Mouse (Mus musculus): Measurements from ENCODE around the gene Hmgcr.
A peak's percentile ranks its signal among the peaks of the same experiment; 100 is the strongest.

Hmgcr gene

GRCm38 (mm10) chr13:96670406-96671077 lies at the start of gene Hmgcr:
Gene Hmgcr, minus strand, starts transcription at chr13:96670936.
- peak; percentile 98 to 99 for DNase-seq (ENCODE audit: low spot score in 2 of 2)

DNA sequence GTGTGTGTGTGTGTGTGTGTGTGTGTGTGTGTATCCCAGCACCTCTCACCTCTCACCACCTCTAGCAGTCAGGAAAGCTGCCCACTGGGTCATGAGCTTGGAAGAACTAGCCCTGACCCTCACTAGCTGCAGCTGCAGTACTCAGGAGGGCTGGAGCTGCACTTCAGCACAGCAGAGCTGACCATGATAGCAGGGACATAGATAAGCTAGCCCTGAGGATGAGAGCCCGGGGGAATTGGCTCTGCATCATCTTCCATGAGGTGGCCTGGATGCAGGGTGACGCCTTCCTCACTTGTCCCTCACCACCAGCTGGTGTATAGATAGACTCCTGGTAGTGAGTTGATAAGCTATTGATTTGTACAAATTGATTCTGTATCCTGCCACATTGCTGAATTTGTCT lies 49.3 kb upstream of the Hmgcr start:
- no peak for DNase-seq (ENCODE audit: low spot score in 2 of 2)

GRCm38 (mm10) chr13:96717821-96718220 lies 47.1 kb upstream of the Hmgcr start:
- DNase-seq (ENCODE audit: low spot score in 2 of 2) = no peak

GRCm38 (mm10) chr13:96716311-96716710 lies 45.6 kb upstream of the Hmgcr start:
- no peak for DNase-seq (ENCODE audit: low spot score in 2 of 2)

- no peak for DNase-seq (ENCODE audit: low spot score in 2 of 2)
These were observed 38.8 kb upstream of the Hmgcr start for GRCm38 (mm10) chr13:96709269-96710233.

GRCm38 (mm10) chr13:96702567-96703278 lies 32.0 kb upstream of the Hmgcr start:
- no peak for DNase-seq (ENCODE audit: low spot score in 2 of 2)

DNA sequence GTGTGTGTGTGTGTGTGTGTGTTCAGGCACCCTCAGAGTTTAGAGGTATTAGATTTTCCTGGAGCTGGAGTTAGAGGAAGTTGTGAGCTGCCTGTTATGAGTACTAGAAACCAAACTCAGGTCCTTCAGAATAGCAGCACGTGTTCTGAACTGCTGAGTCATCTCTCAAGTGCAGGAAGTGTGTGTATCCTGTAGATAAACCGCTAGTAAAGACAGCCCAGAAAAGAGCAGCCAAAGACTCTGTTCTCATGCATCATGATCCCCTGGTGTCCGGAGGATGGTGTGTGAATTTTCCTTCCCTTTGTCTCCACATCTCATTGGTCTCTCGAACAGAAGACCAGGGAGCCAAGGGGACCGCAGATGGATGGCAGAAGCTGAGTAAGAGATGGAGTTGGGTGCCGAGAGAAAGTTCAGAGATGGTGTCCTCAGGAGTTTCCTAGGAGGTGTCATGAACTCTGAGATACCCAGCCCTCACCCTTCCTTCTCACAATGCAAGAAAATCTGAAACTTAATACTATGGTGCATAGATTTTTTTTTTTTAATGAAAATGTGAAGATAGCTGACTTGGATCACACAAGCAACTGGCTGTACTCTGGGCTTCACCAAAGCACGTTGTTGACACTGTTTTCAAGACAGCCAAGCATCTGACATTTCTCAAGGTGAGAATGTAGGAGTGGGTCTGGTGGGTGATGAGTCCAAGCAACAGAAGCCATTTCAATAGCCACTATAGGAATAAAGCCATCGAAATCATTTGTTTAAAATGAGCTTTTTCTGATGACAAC lies 27.3 kb upstream of the Hmgcr start:
- DNase-seq (ENCODE audit: low spot score in 2 of 2) = no peak

DNA sequence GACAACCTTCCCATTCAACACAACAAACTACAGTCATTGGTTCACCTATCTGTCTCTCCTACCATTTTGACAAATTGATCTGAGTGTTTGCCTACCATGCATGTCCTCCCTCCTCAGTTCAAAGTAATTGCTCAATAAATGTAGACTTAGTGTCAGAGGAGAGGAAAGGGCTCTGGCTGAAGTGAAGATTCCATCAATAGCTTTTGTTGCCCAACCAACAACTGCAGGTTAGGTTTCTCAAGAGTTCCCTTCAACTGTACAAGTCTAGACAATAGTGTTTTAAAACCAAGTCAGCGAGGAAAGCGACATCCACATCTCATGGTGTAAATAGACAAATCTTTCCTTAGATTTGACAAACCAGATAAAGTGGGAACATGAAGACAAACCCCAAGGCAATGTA lies 24.7 kb upstream of the Hmgcr start:
- DNase-seq (ENCODE audit: low spot score in 2 of 2) = no peak

DNA sequence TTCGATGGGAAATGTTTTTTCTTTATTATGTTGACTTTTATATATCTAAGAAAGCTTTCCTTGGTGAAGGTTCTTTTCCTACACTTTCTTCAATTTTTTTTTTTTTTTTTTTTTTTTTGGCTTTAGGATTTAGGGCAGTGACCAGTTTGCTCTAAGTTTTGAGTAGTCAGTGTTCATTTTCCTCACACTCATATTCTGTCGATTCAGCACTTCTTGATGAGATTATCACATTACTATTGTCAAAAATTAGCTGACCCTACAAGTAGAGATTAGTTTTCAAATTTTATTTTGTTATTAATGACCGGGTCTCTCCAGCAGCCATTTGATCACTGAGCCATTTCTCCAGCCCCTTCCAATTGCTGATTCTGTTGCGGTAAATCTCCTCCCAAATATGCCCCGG lies 19.2 kb upstream of the Hmgcr start:
- no peak for DNase-seq (ENCODE audit: low spot score in 2 of 2)

- DNase-seq (ENCODE audit: low spot score in 2 of 2) = no peak
These were observed 16.5 kb upstream of the Hmgcr start for GRCm38 (mm10) chr13:96687261-96687660.

DNA sequence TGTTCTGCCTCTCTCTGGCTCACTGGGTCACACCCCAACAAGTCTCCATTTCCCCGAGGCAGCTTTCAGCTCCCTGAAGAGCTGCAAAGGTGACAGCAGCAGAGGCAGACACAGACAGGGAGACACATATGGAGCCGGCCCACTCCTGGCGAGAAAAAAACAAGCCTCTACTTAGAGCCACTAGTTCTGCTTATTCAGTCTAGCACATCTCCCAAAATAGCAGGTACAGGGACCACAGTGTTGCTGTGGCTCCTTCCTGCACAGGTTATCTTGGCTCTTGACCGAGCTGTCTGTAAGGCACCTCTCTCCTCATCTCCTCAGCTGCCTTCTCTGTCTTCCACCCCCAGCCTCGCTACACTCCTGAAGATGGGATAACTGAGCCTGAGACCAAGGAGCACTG lies 14.0 kb upstream of the Hmgcr start:
- DNase-seq (ENCODE audit: low spot score in 2 of 2) = no peak

DNA sequence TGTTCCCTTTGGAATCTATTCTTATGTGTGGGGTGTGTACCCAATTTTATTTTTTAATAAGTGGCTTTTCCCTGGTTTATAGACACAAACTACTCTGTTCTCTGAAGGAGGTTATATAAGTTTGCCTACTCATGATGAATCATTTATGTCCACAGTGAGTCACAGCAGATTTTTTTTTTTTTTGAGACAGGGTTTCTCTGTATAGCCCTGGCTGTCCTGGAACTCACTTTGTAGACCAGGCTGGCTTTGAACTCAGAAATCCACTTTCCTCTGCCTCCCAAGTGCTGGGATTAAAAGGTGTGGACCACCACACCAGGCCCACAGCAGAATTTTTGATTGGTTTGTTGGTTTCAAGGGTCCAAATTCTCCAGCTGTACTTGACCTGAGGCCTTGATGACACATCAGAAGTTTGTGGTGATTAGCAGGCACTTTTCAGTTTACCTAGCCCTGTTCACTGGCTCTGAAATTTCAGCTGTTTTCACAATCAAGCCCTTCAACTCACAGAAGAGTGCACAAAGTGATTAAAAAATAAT lies 10.4 kb upstream of the Hmgcr start:
- no peak for DNase-seq (ENCODE audit: low spot score in 2 of 2)

DNA sequence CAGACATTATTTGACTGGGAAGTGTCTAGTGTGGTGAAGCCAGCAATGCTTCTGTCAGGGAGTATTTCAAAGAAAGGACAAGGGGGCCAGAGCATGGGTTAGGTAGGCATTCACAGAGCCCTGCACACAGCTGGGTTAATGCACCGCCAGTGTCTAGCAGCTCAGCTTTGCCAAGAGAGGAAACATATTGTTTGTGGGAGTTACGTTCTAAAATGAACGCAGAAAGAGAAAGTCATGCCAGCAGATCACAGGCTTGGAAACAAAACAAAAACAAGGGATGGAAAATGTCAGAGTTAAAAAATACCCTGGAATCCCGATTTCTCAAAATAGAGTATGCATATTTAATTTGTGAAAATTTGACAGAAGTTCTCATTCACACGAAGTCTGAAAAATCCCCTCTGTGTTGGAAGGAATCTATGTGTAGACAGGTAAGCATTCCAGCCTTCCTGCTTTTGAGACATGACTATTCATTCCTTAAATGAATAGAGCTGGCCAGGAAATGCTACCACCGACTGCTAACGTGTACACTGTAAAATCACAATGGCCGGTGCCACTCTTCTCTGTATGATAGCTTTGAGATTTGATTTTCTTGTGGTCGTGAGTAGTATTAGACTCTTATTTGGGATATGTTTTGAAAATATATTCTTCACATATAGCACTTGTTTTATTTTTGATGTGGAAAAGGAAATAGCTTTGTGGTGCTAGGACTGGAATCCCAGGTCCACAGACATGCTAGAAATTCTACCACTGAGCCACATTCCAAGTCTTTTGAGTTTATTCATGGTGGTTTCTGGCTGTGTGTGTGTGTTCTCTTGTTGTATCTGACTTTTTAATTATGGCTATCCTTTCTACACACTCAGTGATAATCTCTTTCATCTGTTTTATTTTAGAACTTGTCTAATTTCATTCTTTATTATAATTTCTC lies 9.7 kb upstream of the Hmgcr start:
- DNase-seq (ENCODE audit: low spot score in 2 of 2) = no peak

DNA sequence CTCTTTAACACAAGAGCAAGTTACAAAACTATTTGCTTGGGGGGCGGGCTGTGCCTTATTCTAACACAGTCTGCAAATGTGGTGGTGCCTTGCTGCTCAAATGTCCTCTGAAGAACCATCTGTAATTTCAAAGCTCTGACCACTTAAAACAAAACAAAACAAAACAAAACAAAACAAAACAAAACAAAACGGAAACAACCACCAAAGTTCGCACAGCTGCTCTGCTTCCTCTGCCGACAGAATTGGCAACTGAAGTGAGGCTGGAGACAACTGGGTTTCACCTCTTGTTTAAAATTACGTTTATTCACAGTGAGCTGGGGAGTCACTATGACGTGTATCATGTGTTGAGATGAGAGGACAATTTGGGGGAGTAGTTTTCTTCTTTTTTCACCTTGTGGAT lies 7.9 kb upstream of the Hmgcr start:
- no peak for DNase-seq (ENCODE audit: low spot score in 2 of 2)

DNA sequence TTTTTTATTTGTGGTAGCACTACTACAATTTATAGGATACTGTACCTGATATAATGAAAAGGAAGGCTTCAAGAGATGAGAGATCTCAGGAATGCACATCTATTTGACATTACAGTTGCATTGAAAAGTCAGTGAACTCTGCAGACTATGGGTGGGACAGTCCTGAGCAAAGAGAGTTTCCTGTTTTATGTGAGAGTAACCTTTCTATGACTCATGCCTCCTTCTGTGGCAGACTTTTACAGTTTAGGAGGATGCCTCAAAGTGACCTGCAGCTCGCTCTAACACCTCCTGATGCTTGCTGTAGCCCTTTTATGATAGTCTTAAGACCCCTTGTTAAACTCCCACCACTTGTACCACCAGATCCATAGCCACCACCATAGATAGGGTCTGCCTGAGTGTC lies 6.3 kb upstream of the Hmgcr start:
- DNase-seq (ENCODE audit: low spot score in 2 of 2) = no peak

GRCm38 (mm10) chr13:96675756-96676155 lies 5.0 kb upstream of the Hmgcr start:
- no peak for DNase-seq (ENCODE audit: low spot score in 2 of 2)

- no peak for DNase-seq (ENCODE audit: low spot score in 2 of 2)
These were observed 3.1 kb upstream of the Hmgcr start for GRCm38 (mm10) chr13:96673817-96674216.

- no peak for DNase-seq (ENCODE audit: low spot score in 2 of 2)
These were observed 1.5 kb upstream of the Hmgcr start for GRCm38 (mm10) chr13:96672276-96672675.

DNA sequence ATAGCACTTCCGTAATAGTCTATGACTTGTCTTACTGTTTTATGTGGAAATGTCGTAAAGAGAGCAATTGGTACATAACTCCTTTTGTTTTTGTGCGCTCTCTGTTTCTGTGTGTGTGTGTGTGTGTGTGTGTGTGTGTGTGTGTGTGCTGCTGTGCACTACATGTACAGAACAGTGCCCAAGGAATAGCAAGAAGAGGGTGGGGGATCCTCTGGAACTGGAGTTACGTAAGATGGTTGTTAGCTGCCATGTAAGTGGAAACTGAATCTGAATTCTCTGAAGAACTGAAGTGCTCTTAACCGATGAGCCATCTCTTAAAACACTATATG lies 1.1 kb upstream of the Hmgcr start:
- no peak for DNase-seq (ENCODE audit: low spot score in 2 of 2)
